Mouse (Mus musculus) heart, postnatal 4 days (tissue): ENCODE measurements around the gene Bag2. TPM values are rescaled to one million over a fixed set of nuclear protein-coding genes. Genes with fewer than 3 reads are reported as not detected.

Experiments
- total RNA-seq, 2 experiments: library from RNA; stranded (reverse); gene quantifications; 2 replicates each; pipeline ENCODE4 v1.2.3; 2021

Bag2 gene
- total RNA-seq, 2 experiments from 2014 or later = 62.7 to 67.7 TPM

Other genes with a start within 250 kb of the Bag2 start
- gene Prim2, start 88.0 kb downstream of the Bag2 start, total RNA-seq = 10 to 100 TPM; 10.1 to 10.6 TPM
- 10 to 100 TPM; 19.0 to 19.6 TPM for gene Rab23, start 37.9 kb downstream of the Bag2 start, total RNA-seq
- gene Zfp451, start 56.8 kb upstream of the Bag2 start, total RNA-seq = 10 to 100 TPM; 21.1 to 30.8 TPM
- 1 to 10 TPM; 4.5 to 6.8 TPM for gene Bend6, start 150.0 kb upstream of the Bag2 start, total RNA-seq
- 100 to 1,000 TPM; 238 TPM for gene Dst, start 150.4 kb upstream of the Bag2 start, total RNA-seq